Mouse (Mus musculus): ENCODE measurements at regions not wholly inside any gene's neighbourhood (a gene's known extent, or its start where the extent isn't known, plus 50 kb on each side); places are given as distances from the start of the nearest gene placed in this dataset.

GRCm38 (mm10) chr9:79111326-79111725 is 496.0 kb downstream of the Cd109 start:
- no peak for DNase-seq (ENCODE audit: low read depth, low spot score)

- DNase-seq (ENCODE audit: low read depth, low spot score) = no peak
Observed at GRCm38 (mm10) chr9:79140970-79141369, 525.6 kb downstream of the Cd109 start.

- no peak for DNase-seq (ENCODE audit: low read depth, low spot score)
Observed at GRCm38 (mm10) chr9:79146004-79146403, 530.7 kb downstream of the Cd109 start.

GRCm38 (mm10) chr9:79165596-79165995 is 550.2 kb downstream of the Cd109 start:
- DNase-seq (ENCODE audit: low read depth, low spot score) = no peak

- DNase-seq (ENCODE audit: low read depth, low spot score) = no peak
Observed at GRCm38 (mm10) chr9:79173036-79173435, 545.6 kb downstream of the Col12a1 start.

GRCm38 (mm10) chr9:79179954-79180353 is 538.7 kb downstream of the Col12a1 start:
- DNase-seq (ENCODE audit: low read depth, low spot score) = no peak

GRCm38 (mm10) chr9:79195420-79195819 is 523.2 kb downstream of the Col12a1 start:
- no peak for DNase-seq (ENCODE audit: low read depth, low spot score)

GRCm38 (mm10) chr9:79201755-79202154 is 516.9 kb downstream of the Col12a1 start:
- no peak for DNase-seq (ENCODE audit: low read depth, low spot score)

GRCm38 (mm10) chr9:79213364-79213763 is 505.3 kb downstream of the Col12a1 start:
- DNase-seq (ENCODE audit: low read depth, low spot score) = no peak

- DNase-seq (ENCODE audit: low read depth, low spot score) = no peak
Observed at GRCm38 (mm10) chr9:79215986-79216385, 502.6 kb downstream of the Col12a1 start.

- DNase-seq (ENCODE audit: low read depth, low spot score) = no peak
Observed at GRCm38 (mm10) chr9:79216432-79216831, 502.2 kb downstream of the Col12a1 start.

- no peak for DNase-seq (ENCODE audit: low read depth, low spot score)
Observed at GRCm38 (mm10) chr9:79233081-79233480, 485.6 kb downstream of the Col12a1 start.

GRCm38 (mm10) chr9:79233751-79234150 is 484.9 kb downstream of the Col12a1 start:
- no peak for DNase-seq (ENCODE audit: low read depth, low spot score)

- DNase-seq (ENCODE audit: low read depth, low spot score) = no peak
Observed at GRCm38 (mm10) chr9:79269646-79270213, 448.9 kb downstream of the Col12a1 start.

GRCm38 (mm10) chr9:79270256-79270655 is 448.4 kb downstream of the Col12a1 start:
- no peak for DNase-seq (ENCODE audit: low read depth, low spot score)

- no peak for DNase-seq (ENCODE audit: low read depth, low spot score)
Observed at GRCm38 (mm10) chr9:79287849-79288248, 430.8 kb downstream of the Col12a1 start.

- DNase-seq (ENCODE audit: low read depth, low spot score) = no peak
Observed at GRCm38 (mm10) chr9:79295306-79295705, 423.3 kb downstream of the Col12a1 start.

GRCm38 (mm10) chr9:79301580-79301979 is 417.1 kb downstream of the Col12a1 start:
- DNase-seq (ENCODE audit: low read depth, low spot score) = no peak

- no peak for DNase-seq (ENCODE audit: low read depth, low spot score)
Observed at GRCm38 (mm10) chr9:79310591-79310990, 408.0 kb downstream of the Col12a1 start.

- DNase-seq (ENCODE audit: low read depth, low spot score) = no peak
Observed at GRCm38 (mm10) chr9:79317411-79317810, 401.2 kb downstream of the Col12a1 start.

- no peak for DNase-seq (ENCODE audit: low read depth, low spot score)
Observed at GRCm38 (mm10) chr9:79346371-79347096, 372.1 kb downstream of the Col12a1 start.

GRCm38 (mm10) chr9:79392020-79392419 is 326.6 kb downstream of the Col12a1 start:
- DNase-seq (ENCODE audit: low read depth, low spot score) = no peak

- no peak for DNase-seq (ENCODE audit: low read depth, low spot score)
Observed at GRCm38 (mm10) chr9:79414989-79415388, 303.6 kb downstream of the Col12a1 start.

Data from CD4-positive, CD25-positive, alpha-beta regulatory T cell, adult 2 months (primary cell).